Comparison of ENCODE assay signal across 12 mouse cellular contexts in the genomic region with DNA sequence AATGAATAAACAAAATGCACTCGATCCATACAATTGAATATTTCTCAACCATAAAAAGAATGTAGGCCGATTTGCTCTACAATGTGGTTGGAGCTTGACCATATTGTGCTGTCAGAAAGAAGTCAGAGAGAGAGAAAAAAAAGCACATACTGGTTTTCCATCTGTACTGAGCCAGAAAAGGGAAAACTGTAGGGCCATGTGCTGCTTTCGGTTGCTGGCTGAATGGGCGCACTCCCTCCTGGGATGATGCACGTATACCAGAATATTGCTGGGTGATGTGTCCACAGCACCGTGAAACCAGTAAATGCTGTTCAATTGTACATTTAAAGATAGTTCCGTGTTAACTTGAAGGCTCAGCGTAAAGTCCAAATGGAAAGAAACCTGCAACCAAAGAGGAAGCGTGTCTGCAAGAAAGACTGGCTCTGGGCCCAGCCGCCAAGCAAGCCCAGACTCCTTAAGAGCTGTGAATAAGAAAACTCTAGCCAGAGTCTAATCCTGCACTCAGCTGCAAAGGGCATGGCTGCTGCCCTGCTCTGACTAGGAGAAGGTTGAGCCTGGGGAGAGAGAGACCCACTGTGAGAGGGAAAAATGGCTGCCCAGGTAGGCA.
DNase-seq lines count a peak whose midpoint lies in the region; ATAC-seq and TF ChIP-seq lines count a peak whose summit lies in the region.
"Had no signal": no experiment of that assay in that cellular context is flagged by ENCODE, and none has a peak within 500 bp of the region (broad histone marks: within the 10 kb centered on the region; RNA-seq: fewer than 3 reads in every experiment).

No protein-coding gene starts in this region.

- TF ChIP-seq EP300 in stomach, postnatal 0 days (optimal IDR thresholded peaks at IDR 0.05): no peak

- H3K27me3 ChIP-seq in stomach, embryonic 16.5 days (ENCODE audit: control insufficient read depth, insufficient read depth, low read length): no peaks in the 10 kb centered on the region
- no peaks in the 10 kb centered on the region for H3K27me3 ChIP-seq in stomach, postnatal 0 days (ENCODE audit: control insufficient read depth, insufficient read depth, low read length)
- H3K27me3 ChIP-seq in midbrain, embryonic 12.5 days: peaks cover 56% of the 10 kb centered on the region
- H3K27me3 ChIP-seq: liver, embryonic 15.5 days had no signal

- H3K4me1 ChIP-seq in stomach, embryonic 16.5 days (ENCODE audit: control insufficient read depth, insufficient read depth, low read length): peaks cover 10% of the 10 kb centered on the region; the same call in 1 of the 2 replicates
- H3K4me1 ChIP-seq in stomach, postnatal 0 days (replicated peaks; ENCODE audit: control insufficient read depth, insufficient read depth): no peaks in the 10 kb centered on the region
- peaks cover 36% of the 10 kb centered on the region for H3K4me1 ChIP-seq in midbrain, embryonic 12.5 days
- H3K4me1 ChIP-seq: heart, embryonic 10.5 days; liver, embryonic 15.5 days had no signal

- 76% methylated on average over 10 of the region's 10 CpGs for WGBS in stomach, embryonic 16.5 days
- WGBS in stomach, postnatal 0 days: 75% methylated on average over 10 of the region's 10 CpGs
- WGBS in midbrain, embryonic 12.5 days: 58% methylated on average over 10 of the region's 10 CpGs

- H3K36me3 ChIP-seq in stomach, embryonic 16.5 days (ENCODE audit: control insufficient read depth, insufficient read depth, low read length): no peaks in the 10 kb centered on the region
- no peaks in the 10 kb centered on the region for H3K36me3 ChIP-seq in stomach, postnatal 0 days (ENCODE audit: control insufficient read depth, insufficient read depth, low read length)
- H3K36me3 ChIP-seq in midbrain, embryonic 12.5 days: no peaks in the 10 kb centered on the region
- H3K36me3 ChIP-seq: heart, embryonic 10.5 days; liver, embryonic 15.5 days had no signal

- DNase-seq in cerebellum, postnatal 14 days: peak; percentile 38 to 45
- no peak for DNase-seq in stomach, postnatal 0 days (ENCODE audit: low spot score)
- no peak for DNase-seq in ovary, postnatal 36 days (ENCODE audit: low spot score)
- DNase-seq in spleen, postnatal 10 days (ENCODE audit: low spot score in 2 of 2): no peak
- no peak for DNase-seq in embryo, embryonic 10.5 days (ENCODE audit: low spot score)
- DNase-seq: kidney, adult 8-10 months had no signal

- peak overlapping the region; percentile 36; the same call in 1 of the 2 replicates for H3K27ac ChIP-seq in stomach, embryonic 16.5 days (ENCODE audit: low read length)
- no peak overlapping the region for H3K27ac ChIP-seq in stomach, postnatal 0 days (replicated peaks)
- H3K27ac ChIP-seq in midbrain, embryonic 12.5 days (replicated peaks): peak overlapping the region; percentile 75
- H3K27ac ChIP-seq: heart, embryonic 10.5 days; liver, embryonic 15.5 days had no signal

- H3K4me2 ChIP-seq in stomach, embryonic 16.5 days (ENCODE audit: low read depth, low read length): no peak overlapping the region
- no peak overlapping the region for H3K4me2 ChIP-seq in stomach, postnatal 0 days (replicated peaks; ENCODE audit: low read depth)
- H3K4me2 ChIP-seq in midbrain, embryonic 12.5 days (replicated peaks): no peak overlapping the region
- H3K4me2 ChIP-seq: liver, embryonic 15.5 days had no signal

- ATAC-seq in cerebellum, adult (ENCODE audit: insufficient number of reproducible peaks, low FRiP score, low TSS enrichment): no peak
- ATAC-seq in stomach, embryonic 16.5 days (ENCODE audit: insufficient read depth, low FRiP score): no peak
- no peak for ATAC-seq in stomach, postnatal 0 days (ENCODE audit: low FRiP score, low TSS enrichment)
- peak; percentile 31; the same call in 1 of the 2 replicates for ATAC-seq in midbrain, embryonic 12.5 days (ENCODE audit: low FRiP score, low read depth)

- no peak for TF ChIP-seq CTCF in stomach, postnatal 0 days (IDR thresholded peaks at IDR 0.05; ENCODE audit: low read depth)

- H3K4me3 ChIP-seq in stomach, embryonic 16.5 days (replicated peaks; ENCODE audit: low read length): no peak overlapping the region
- H3K4me3 ChIP-seq in stomach, postnatal 0 days (ENCODE audit: low read depth, low read length): no peak overlapping the region
- H3K4me3 ChIP-seq in midbrain, embryonic 12.5 days: no peak overlapping the region
- H3K4me3 ChIP-seq: erythroblast, embryonic 14.5 days; heart, embryonic 10.5 days; liver, embryonic 15.5 days had no signal

- peaks cover 13% of the 10 kb centered on the region; the same call in 1 of the 2 replicates for H3K9me3 ChIP-seq in stomach, embryonic 16.5 days (replicated peaks; ENCODE audit: control insufficient read depth, low read length)
- H3K9me3 ChIP-seq in stomach, postnatal 0 days (ENCODE audit: control insufficient read depth, low read length): 0 out of 2 replicates have a peak, but pooled peaks cover 3% of the 10 kb centered on the region
- H3K9me3 ChIP-seq in midbrain, embryonic 12.5 days: peaks cover 11% of the 10 kb centered on the region

- no peak overlapping the region for H3K9ac ChIP-seq in stomach, embryonic 16.5 days (ENCODE audit: low read length)
- no peak overlapping the region for H3K9ac ChIP-seq in stomach, postnatal 0 days (ENCODE audit: low read length)
- no peak overlapping the region for H3K9ac ChIP-seq in midbrain, embryonic 12.5 days (replicated peaks)
- H3K9ac ChIP-seq: liver, embryonic 15.5 days had no signal

Comparison
In these comparisons a context has a peak if more than half of its experiments do, and no peak if none do; other contexts are left out.
1. DNase-seq: peak in cerebellum, postnatal 14 days (2 of 2); none in stomach, postnatal 0 days (single experiment), ovary, postnatal 36 days (single experiment), spleen, postnatal 10 days (0 of 2) and embryo, embryonic 10.5 days (single experiment).